Mouse (Mus musculus) olfactory bulb, adult 2 months (tissue): Measurements from ENCODE around the gene D17H6S53E.
"Not testable (repeated sequence)": the region's sequence is repeated elsewhere in the genome, so short reads cannot be mapped to it uniquely, and the experiment has no call there.

Experiments
- CTCF ChIP-seq: fragments of 200-500 bp; IDR thresholded peaks from 2 replicates; pipeline ENCODE4 v1.5.1; 2012; ENCODE audit warnings: low read depth, mild to moderate bottlenecking, low read length, moderate library complexity; ENCODE audit not compliant: insufficient read depth
- POLR2A ChIP-seq: fragments of 200-500 bp; IDR thresholded peaks from 2 replicates; pipeline ENCODE4 v1.6.1; 2012; ENCODE audit warnings: mild to moderate bottlenecking, low read depth, low read length, moderate library complexity; ENCODE audit not compliant: insufficient read depth

- not testable (repeated sequence) for TF ChIP-seq CTCF, POLR2A
These were observed 1.8 kb upstream of the D17H6S53E start for GRCm38 (mm10) chr17:35124261-35124896.
